Mouse (Mus musculus) embryonic facial prominence, embryonic 14.5 days (tissue): ENCODE results near the gene Fam213a. TPM values are rescaled to one million over a fixed set of nuclear protein-coding genes. Genes with fewer than 3 reads are reported as not detected.
A peak's percentile ranks its signal among the peaks of the same experiment; 100 is the strongest.

Experiments
- ATAC-seq: fragments of 200-750 bp; cut with Nextera tagmentation; 2 replicates; pipeline ENCODE4 v1.8.0; 2017; ENCODE audit warnings: low read depth, moderate number of reproducible peaks, moderate TSS enrichment
- DNase-seq: peaks from one replicate; pipeline ENCODE4 v3.0.0-alpha.2; 2015; ENCODE audit warnings: low spot score
- H3K27ac ChIP-seq: fragments of 300-500 bp; sonication (generic); replicated peaks from 2 replicates; pipeline ENCODE4 v1.5.1; 2014; ENCODE audit warnings: low read depth, mild to moderate bottlenecking, low read length, moderate library complexity
- H3K27me3 ChIP-seq: fragments of 300-500 bp; sonication (generic); replicated peaks from 2 replicates; pipeline ENCODE4 v1.6.1; 2014; ENCODE audit warnings: low read length; ENCODE audit not compliant: control insufficient read depth, insufficient read depth
- H3K36me3 ChIP-seq: fragments of 300-500 bp; sonication (generic); 2 replicates; pipeline ENCODE4 v1.6.1; 2014; ENCODE audit warnings: low read length, mixed read lengths; ENCODE audit not compliant: control insufficient read depth, insufficient read depth
- H3K4me1 ChIP-seq: fragments of 300-500 bp; sonication (generic); 2 replicates; pipeline ENCODE4 v1.6.1; 2014; ENCODE audit warnings: antibody characterized with exemption, low read length; ENCODE audit not compliant: control insufficient read depth, insufficient read depth
- H3K4me2 ChIP-seq: fragments of 300-500 bp; sonication (generic); 2 replicates; pipeline ENCODE4 v1.6.1; 2014; ENCODE audit warnings: low read depth, mild to moderate bottlenecking, low read length, moderate library complexity, mixed read lengths
- H3K4me3 ChIP-seq: fragments of 300-500 bp; sonication (generic); 2 replicates; pipeline ENCODE4 v1.5.1; 2014; ENCODE audit warnings: low read depth, mild to moderate bottlenecking, low read length
- H3K9ac ChIP-seq: fragments of 300-500 bp; sonication (generic); 2 replicates; pipeline ENCODE4 v1.6.1; 2014; ENCODE audit warnings: low read depth, mild to moderate bottlenecking, low read length, moderate library complexity, mixed read lengths
- H3K9me3 ChIP-seq: fragments of 300-500 bp; sonication (generic); 2 replicates; pipeline ENCODE4 v1.6.1; 2016; ENCODE audit warnings: low read length; ENCODE audit not compliant: control insufficient read depth
- WGBS: fragments of 180-500 bp; shearing (Covaris S2); extraction: QIAGEN DNeasy Blood & Tissue Kit; methylation state at CpG from one replicate; pipeline ENCODE4 v1.1.7; 2014; 5-methylcytosine and 5-hydroxymethylcytosine counted together
- polyA plus RNA-seq: library from polyadenylated mRNA; unstranded; fragments of >200 nt; fragmentation: Nextera tagmentation; extraction: Ambion mirVana; gene quantifications from 2 replicates; pipeline ENCODE4 v1.2.1, GENCODE M21; 2014

Gene Fam213a
- polyA plus RNA-seq, 1 experiment from 2014 or later, result 35.7 TPM

DNA sequence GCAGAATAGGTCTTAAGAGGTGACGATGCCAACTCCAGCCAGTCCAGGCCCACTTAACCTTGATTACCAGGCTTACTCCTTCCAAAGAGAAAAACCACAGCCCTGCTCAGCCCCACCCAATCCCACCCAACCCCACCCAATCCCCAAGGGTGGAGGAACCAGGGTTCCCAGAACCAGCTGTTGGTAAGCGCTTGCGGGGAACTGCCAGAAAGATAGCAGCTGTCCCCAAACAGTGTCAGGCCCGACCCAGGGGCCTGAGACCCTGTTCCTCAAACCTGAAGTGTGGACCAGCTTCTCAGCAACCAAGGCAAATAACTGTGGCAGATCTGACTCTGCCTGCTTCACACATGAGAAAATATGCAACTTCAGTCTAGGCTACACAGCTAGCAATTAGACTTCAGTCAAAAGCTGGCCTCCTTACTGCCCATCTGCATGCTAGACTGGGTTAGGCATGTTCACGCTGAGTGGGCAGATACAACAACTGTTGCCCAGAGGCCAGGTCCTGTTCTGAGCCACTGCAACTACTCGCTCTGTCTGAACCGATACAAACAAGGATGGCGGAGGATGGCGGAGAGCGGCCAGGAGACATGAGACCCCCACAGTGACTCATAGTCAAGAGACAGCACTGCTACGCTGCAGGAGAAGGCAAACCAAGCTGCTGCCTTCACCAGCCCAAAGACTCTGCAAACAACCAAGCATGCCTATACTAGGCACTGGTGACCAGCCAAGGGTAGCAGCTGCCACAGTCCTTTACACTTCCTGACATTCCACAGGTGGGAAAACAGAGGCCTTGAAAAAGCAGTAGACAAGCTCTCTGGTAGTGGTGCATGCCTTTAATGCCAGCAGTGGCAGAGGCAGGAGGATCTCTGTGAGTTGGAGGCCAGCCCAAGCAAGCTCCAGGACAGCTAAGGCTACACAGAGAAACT, 51.0 kb downstream of the Fam213a start:
- H3K9ac ChIP-seq, result no peak overlapping the region
- no peak overlapping the region for H3K4me3 ChIP-seq
- H3K27me3 ChIP-seq, result no peaks in the 10 kb centered on the region
- no peak for ATAC-seq
- H3K4me1 ChIP-seq, result peaks cover 60% of the 10 kb centered on the region
- H3K9me3 ChIP-seq, result no peaks in the 10 kb centered on the region
- no peaks in the 10 kb centered on the region for H3K36me3 ChIP-seq
- DNase-seq, result peak; percentile 44
- WGBS, result 76% methylated on average over 11 of the region's 11 CpGs
- no peak overlapping the region for H3K4me2 ChIP-seq
- no peak overlapping the region for H3K27ac ChIP-seq

DNA sequence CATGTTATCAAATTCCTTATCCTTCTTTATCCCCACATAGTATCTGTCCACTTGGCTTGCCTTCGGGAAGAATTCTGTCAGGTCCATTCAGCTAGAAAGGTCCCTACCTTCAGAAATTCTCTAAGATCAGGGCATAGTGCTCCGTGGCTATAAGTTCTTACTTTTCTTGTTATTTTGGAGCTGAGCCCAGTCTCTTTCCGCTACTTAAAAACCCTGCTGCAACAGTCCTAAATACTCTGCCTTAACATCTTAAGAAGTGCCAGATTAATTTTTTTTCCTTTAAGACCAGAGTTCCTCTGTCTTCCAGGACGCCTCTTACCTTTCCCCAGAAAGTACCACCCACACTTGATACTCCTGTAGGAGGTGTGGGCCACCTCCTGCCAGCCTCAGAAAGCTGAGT, 53.4 kb downstream of the Fam213a start:
- peak overlapping the region; percentile 20; the same call in 1 of the 2 replicates for H3K4me2 ChIP-seq
- no peaks in the 10 kb centered on the region for H3K36me3 ChIP-seq
- no peaks in the 10 kb centered on the region for H3K27me3 ChIP-seq
- H3K9me3 ChIP-seq, result no peaks in the 10 kb centered on the region
- DNase-seq (peak; percentile 62), ATAC-seq (no peak)
- no peak overlapping the region for H3K27ac ChIP-seq
- H3K9ac ChIP-seq, result no peak overlapping the region
- peaks cover 78% of the 10 kb centered on the region for H3K4me1 ChIP-seq
- WGBS, result 19% methylated on average over 4 of the region's 4 CpGs
- no peak overlapping the region for H3K4me3 ChIP-seq

DNA sequence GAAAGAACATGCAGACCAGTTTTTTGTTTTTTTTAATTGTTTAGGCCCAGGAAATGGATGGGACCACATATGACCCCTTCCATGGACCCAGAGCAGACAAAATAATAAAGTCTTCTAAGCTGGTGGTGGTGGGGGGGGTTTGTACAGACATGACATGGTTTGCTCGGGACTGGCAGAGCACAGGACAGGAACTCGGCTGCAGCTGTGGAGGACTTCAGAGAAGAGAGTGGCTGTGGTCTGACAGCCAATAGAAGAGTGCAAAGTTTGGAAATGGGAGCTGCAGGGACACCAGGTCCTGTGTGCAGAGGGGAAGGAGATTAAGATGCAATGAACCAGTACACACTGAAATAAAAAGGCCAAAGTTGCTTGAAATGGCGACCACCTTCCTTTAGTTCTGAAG, 54.0 kb downstream of the Fam213a start:
- DNase-seq, result no peak
- Histone ChIP-seq H3K36me3 (no peaks in the 10 kb centered on the region), H3K9me3 (no peaks in the 10 kb centered on the region), H3K27me3 (no peaks in the 10 kb centered on the region), H3K4me2 (peak overlapping the region; percentile 20; the same call in 1 of the 2 replicates), H3K4me3 (no peak overlapping the region), H3K27ac (peak overlapping the region; percentile 89; the same call in 1 of the 2 replicates), H3K9ac (no peak overlapping the region), H3K4me1 (peaks cover 78% of the 10 kb centered on the region)
- no peak for ATAC-seq
- 28% methylated on average over 3 of the region's 3 CpGs for WGBS

DNA sequence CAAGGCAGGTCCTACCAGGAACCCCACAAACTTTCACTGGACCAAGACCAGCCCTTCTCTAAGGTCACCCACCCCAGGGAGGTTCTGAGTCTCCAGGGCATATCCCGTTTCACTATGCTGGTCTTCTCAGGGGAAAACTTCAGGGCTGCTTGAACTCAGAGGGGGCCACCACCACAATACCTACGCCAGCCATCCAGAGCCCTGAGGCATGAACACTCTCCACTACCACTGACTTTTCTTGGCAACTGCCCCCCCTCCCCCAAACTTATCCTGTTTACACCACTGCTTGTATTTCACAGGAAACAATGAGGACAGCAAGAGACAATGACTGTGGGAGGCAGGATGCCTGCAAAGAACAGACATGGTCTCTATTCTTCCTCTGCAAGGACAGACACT, 54.6 kb downstream of the Fam213a start:
- Histone ChIP-seq H3K36me3 (no peaks in the 10 kb centered on the region), H3K27me3 (no peaks in the 10 kb centered on the region), H3K9me3 (no peaks in the 10 kb centered on the region), H3K27ac (peak overlapping the region; percentile 89), H3K9ac (no peak overlapping the region), H3K4me1 (peaks cover 75% of the 10 kb centered on the region), H3K4me2 (no peak overlapping the region), H3K4me3 (no peak overlapping the region)
- peak; percentile 34 for DNase-seq
- ATAC-seq, result no peak
- 29% methylated on average over 2 of the region's 2 CpGs for WGBS

DNA sequence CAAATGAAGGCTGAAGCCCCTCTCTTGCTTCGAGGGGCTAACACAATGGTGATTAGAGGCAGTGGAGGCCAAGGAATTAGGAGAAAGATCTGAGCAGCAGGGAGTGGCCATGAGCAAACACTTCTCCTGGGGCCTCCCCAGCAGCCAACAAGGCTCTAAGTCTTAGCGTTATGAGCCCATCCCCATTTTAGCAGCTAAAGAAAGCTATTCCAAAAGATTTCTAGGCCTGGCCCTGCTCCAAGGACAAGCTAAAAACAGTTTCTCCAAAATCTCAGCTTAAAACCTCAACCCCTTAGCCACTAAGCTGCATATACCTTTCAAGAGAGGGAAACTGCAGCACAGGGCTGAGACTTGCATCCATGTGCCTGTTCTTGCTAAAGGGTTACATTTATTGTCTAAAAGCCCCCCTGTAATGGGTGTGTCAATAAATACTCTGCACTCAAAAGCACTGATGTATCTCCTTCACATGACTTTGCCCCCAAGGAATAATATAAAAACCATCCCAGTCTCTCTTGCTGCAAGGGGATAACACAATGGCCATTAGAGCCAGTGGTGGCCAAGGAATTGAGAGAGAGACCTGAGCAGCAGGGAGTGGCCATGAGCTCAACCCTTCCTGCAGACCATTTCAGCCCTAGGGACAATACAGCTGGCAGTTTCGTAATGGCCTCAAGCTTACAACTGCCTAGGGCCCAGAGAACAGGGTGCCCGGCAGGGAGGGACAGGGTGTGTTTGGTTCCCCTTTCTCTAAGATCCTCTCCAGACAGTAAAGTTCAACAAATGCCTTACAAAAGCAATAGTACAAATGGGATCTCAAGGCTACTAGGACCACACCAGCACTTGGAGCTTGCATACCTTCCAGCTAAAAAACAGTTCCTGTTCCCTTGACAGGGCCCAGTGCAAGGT, 55.3 kb downstream of the Fam213a start:
- Histone ChIP-seq H3K27me3 (no peaks in the 10 kb centered on the region), H3K9me3 (no peaks in the 10 kb centered on the region), H3K27ac (peak overlapping the region; percentile 89), H3K36me3 (no peaks in the 10 kb centered on the region), H3K4me3 (no peak overlapping the region), H3K9ac (peak overlapping the region; percentile 32), H3K4me2 (peak overlapping the region; percentile 38), H3K4me1 (peaks cover 76% of the 10 kb centered on the region)
- ATAC-seq (no peak), DNase-seq (peak; percentile 81)
- WGBS, result 28% methylated on average over 4 of the region's 4 CpGs

DNA sequence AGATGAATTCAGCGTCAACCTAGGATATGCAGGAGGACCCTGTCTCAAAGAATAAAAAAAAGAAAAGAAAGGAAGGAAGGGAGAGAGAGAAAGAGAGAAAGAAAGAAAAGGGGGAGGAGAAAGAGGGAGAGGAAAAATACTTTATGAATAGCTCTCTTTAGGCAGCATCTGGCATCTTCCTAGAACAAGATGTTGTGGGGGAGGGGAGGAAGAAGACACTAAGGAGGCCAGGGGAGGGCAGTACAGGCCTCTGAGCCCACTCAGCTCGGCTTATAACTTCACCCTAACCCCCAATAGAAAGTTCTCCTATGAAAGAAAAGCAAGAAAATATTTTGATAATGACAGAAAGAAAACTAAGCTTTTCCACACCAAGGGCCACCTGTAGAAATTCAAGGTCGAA, 56.0 kb downstream of the Fam213a start:
- peak; percentile 83 for DNase-seq
- no peak overlapping the region for H3K9ac ChIP-seq
- H3K4me3 ChIP-seq, result no peak overlapping the region
- peaks cover 77% of the 10 kb centered on the region for H3K4me1 ChIP-seq
- H3K36me3 ChIP-seq, result no peaks in the 10 kb centered on the region
- peak overlapping the region; percentile 38 for H3K4me2 ChIP-seq
- no peaks in the 10 kb centered on the region for H3K27me3 ChIP-seq
- no peak for ATAC-seq
- H3K27ac ChIP-seq, result peak overlapping the region; percentile 89
- H3K9me3 ChIP-seq, result no peaks in the 10 kb centered on the region
- 38% methylated on average over 3 of the region's 3 CpGs for WGBS

DNA sequence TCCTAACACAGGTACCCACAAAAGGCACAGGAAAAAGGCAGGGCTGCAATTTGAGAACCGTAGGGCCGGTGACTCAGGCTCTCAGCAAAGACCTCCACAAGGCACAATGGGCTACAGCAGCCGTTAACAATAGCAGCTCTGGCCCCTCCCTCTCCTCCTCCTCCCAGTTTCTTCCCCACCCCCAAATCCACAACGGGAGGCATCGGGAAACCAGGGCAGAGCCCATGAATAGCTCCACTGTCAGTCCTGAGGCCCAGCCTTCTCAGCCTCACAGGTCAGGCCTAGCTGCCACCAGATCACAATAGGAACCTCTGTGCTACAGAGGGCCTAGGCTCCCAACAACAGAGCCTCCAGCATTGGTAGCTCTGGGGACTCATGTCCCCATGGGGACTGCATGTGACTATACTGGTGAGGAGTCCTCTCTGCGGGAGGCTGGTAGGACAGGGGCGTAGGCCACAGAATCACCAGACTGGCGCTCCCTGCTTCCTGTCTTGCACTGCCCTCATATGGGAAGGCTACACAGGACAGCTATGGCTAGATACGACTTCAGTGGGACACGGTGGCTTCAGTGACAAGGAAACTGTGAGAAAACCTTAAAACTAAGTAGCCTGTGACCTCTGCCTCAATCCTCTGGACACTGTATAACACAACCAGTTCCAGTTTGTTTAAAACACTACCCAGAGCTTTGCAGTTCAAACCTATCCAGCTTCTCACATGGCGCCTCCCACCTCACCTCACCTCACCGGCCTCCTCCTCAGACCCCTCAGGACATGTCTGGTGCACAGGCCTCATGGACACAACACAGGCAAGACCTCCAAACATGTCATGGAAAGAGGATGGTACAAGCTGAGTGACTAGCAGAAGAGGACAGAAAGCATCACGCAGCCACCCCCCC, 57.1 kb downstream of the Fam213a start:
- peak overlapping the region; percentile 89 for H3K27ac ChIP-seq
- H3K4me1 ChIP-seq, result peaks cover 71% of the 10 kb centered on the region
- ATAC-seq (peak; percentile 89), DNase-seq (peak; percentile 92)
- WGBS, result 28% methylated on average over 13 of the region's 13 CpGs
- H3K27me3 ChIP-seq, result no peaks in the 10 kb centered on the region
- H3K9me3 ChIP-seq, result no peaks in the 10 kb centered on the region
- no peaks in the 10 kb centered on the region for H3K36me3 ChIP-seq
- peak overlapping the region; percentile 55 for H3K9ac ChIP-seq
- H3K4me3 ChIP-seq, result no peak overlapping the region
- peak overlapping the region; percentile 42 for H3K4me2 ChIP-seq
